Mouse (Mus musculus) CD4-positive, CD25-positive, alpha-beta regulatory T cell (primary cell): ENCODE results near the gene Gm4302. TPM values are rescaled to one million over a fixed set of nuclear protein-coding genes. Genes with fewer than 3 reads are reported as not detected.

Source experiments
- polyA plus RNA-seq: library from polyadenylated mRNA; unstranded; fragments of 100-300 nt; shearing (Covaris generic); gene quantifications from one replicate; pipeline ENCODE4 v1.2.1, GENCODE M21; 2017

Gene Gm4302
- not detected for polyA plus RNA-seq

DNA sequence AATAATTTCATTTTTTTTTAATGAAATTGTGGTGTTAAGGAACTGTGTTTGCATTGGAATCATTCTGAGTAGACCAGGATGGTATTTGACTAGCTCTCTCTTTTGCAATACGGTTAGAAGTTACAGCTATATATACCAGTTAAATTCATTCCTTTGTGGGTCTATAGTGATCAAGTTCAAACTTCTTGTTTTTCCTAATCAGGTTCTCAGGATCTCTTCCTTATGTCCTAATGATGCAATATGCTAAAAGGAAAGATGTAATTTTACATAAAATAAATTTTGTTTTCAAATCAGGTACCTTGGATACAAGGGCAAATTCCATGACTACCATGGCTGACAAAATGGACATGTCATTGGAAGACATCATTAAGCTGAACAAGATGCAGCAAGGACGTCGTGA is at the start of gene Gm4302:
Gene Gm4302, plus strand, starts transcription at position 301 of the 400 bp plus-strand sequence.

GRCm38 (mm10) chr10:100335376-100335775 is 5.3 kb upstream of the Gm4302 start, which contains the start of gene Gm4301:
Gene Gm4301, plus strand, starts transcription at chr10:100335676.

DNA sequence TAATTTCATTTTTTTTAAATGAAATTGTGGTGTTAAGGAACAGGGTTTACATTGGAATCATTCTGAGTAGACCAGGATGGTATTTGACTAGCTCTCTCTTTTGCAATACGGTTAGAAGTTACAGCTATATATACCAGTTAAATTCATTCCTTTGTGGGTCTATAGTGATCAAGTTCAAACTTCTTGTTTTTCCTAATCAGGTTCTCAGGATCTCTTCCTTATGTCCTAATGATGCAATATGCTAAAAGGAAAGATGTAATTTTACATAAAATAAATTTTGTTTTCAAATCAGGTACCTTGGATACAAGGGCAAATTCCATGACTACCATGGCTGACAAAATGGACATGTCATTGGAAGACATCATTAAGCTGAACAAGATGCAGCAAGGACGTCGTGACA is 5.0 kb downstream of the Gm4302 start, which contains the start of gene Gm4303:
Gene Gm4303, plus strand, starts transcription at position 301 of the 400 bp plus-strand sequence.

DNA sequence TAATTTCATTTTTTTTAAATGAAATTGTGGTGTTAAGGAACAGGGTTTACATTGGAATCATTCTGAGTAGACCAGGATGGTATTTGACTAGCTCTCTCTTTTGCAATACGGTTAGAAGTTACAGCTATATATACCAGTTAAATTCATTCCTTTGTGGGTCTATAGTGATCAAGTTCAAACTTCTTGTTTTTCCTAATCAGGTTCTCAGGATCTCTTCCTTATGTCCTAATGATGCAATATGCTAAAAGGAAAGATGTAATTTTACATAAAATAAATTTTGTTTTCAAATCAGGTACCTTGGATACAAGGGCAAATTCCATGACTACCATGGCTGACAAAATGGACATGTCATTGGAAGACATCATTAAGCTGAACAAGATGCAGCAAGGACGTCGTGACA is 10.2 kb downstream of the Gm4302 start, which contains the start of gene Gm4305:
Gene Gm4305, plus strand, starts transcription at position 301 of the 400 bp plus-strand sequence.

GRCm38 (mm10) chr10:100361038-100361437 is 20.4 kb downstream of the Gm4302 start, which contains the start of gene Gm4307:
Gene Gm4307, plus strand, starts transcription at chr10:100361338.

GRCm38 (mm10) chr10:100382460-100382859 is 41.8 kb downstream of the Gm4302 start, which contains the start of gene Gm4312:
Gene Gm4312, minus strand, starts transcription at chr10:100382560.

Other genes with a start within 250 kb of the Gm4302 start
- not detected for gene Gm4301, start 5.2 kb upstream of the Gm4302 start, polyA plus RNA-seq
- not detected for gene Gm4303, start 5.1 kb downstream of the Gm4302 start, polyA plus RNA-seq
- gene Gm4305, start 10.3 kb downstream of the Gm4302 start, polyA plus RNA-seq, result not detected
- gene Gm4307, start 20.5 kb downstream of the Gm4302 start, polyA plus RNA-seq, result not detected
- not detected for gene Gm4312, start 41.7 kb downstream of the Gm4302 start, polyA plus RNA-seq
- 3.2 TPM for gene Tmtc3, start 146.5 kb downstream of the Gm4302 start, polyA plus RNA-seq
- gene Cep290, start 146.7 kb downstream of the Gm4302 start, polyA plus RNA-seq, result 1.6 TPM
- 8.1 TPM for gene 4930430F08Rik, start 249.6 kb downstream of the Gm4302 start, polyA plus RNA-seq
- gene 1700017N19Rik, start 249.6 kb downstream of the Gm4302 start, polyA plus RNA-seq, result not detected